Mouse (Mus musculus): ENCODE measurements around the gene Thop1. TPM values are rescaled to one million over a fixed set of nuclear protein-coding genes. Genes with fewer than 3 reads are reported as not detected.

The Thop1 gene
- total and polyA plus RNA-seq, 3 experiments = 75.7 to 126 (median 113) TPM

DNA sequence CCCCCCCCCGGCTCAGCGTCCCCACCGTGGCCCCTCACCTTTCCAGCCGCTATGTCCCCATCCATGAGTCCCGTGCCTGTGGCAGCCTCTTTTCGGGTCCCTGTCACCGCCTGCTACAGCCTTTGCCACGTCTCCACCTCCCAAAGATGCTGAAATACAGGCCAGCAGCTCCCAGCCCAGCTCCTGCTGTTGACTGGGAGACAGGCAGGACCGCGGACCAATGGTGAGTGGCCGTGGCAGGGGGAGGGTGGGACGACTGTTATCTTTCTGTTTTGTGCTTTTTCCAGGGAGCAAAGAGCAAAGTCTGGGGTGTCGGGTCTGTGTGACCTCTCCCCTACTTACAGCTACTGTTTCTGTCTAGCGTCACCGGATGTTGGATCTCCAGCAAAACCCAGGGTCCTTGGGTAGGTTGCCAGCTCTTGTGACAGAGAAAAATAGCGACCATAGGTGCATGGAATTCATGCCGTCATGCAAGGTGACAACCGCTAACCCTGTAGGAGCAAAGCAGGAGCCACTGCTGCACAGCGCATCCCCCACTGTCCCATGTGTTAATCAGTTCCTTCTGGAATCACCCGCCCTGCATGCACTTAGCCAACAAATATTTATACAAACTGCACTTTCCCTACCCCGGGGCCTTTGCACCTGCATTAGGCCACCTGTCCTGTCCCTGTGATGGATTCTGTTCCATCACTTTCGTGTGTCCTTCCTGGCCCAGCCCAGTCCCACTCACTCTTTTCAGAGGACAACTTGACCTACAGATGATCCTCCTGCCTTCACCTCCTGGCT is 22.8 kb downstream of the Thop1 start:
- H3K4me1 ChIP-seq (ENCODE audit: control insufficient read depth in 1 of 2, insufficient read depth in 2 of 2, low read length in 2 of 2) = peaks cover 0 to 12% of the 10 kb centered on the region in 2 experiments; a peak in 2 of 4 replicates
- no peaks in the 10 kb centered on the region for H3K79me2 ChIP-seq (ENCODE audit: control insufficient read depth, insufficient read depth, low read length, poor library complexity)
- H3K27ac ChIP-seq (ENCODE audit: control insufficient read depth, low read depth, low read length) = no peak overlapping the region
- no peak overlapping the region for H3K4me3 ChIP-seq (ENCODE audit: control insufficient read depth in 1 of 2, insufficient read depth in 1 of 2, low read depth in 2 of 2, low read length in 2 of 2)
- no peaks in the 10 kb centered on the region for H3K27me3 ChIP-seq (ENCODE audit: control insufficient read depth in 1 of 2, insufficient read depth in 2 of 2, low read length in 2 of 2)
- H3K36me3 ChIP-seq (ENCODE audit: control insufficient read depth in 1 of 2, insufficient read depth in 2 of 2, low read length in 2 of 2) = peaks cover 0 to 5% of the 10 kb centered on the region in 2 experiments; a peak in 1 of 4 replicates
- no peak overlapping the region for H3K9ac ChIP-seq (ENCODE audit: control insufficient read depth, low read depth, low read length, poor library complexity, severe bottlenecking)
- TF ChIP-seq TBP (IDR thresholded peaks at IDR 0.05; ENCODE audit: low read depth, low read length) = no peak
- no peak for TF ChIP-seq ELF1 (IDR thresholded peaks at IDR 0.05; ENCODE audit: low read depth, low read length)
- TF ChIP-seq MAZ (IDR thresholded peaks at IDR 0.05; ENCODE audit: low read depth, low read length) = no peak
- no peak for TF ChIP-seq JUND (IDR thresholded peaks at IDR 0.05; ENCODE audit: low read depth, low read length)
- TF ChIP-seq GATA1 (IDR thresholded peaks at IDR 0.05; ENCODE audit: low read depth, low read length) = no peak
- TF ChIP-seq NELFE (IDR thresholded peaks at IDR 0.05; ENCODE audit: low read depth, low read length) = no peak
- no peak for TF ChIP-seq MAFK (IDR thresholded peaks at IDR 0.05; ENCODE audit: borderline replicate concordance, low read depth, low read length)
- no peak for TF ChIP-seq ETS1 (IDR thresholded peaks at IDR 0.05; ENCODE audit: low read depth, low read length)
- no peak for TF ChIP-seq SMC3 (IDR thresholded peaks at IDR 0.05; ENCODE audit: low read depth, low read length)
- no peak for TF ChIP-seq ZMIZ1 (IDR thresholded peaks at IDR 0.05; ENCODE audit: low read depth, low read length)
- TF ChIP-seq MYC (IDR thresholded peaks at IDR 0.05; ENCODE audit: low read depth, low read length) = no peak
- no peak for TF ChIP-seq BHLHE40 (IDR thresholded peaks at IDR 0.05; ENCODE audit: borderline replicate concordance, low read depth, low read length)
- no peak for TF ChIP-seq GABPA (IDR thresholded peaks at IDR 0.05; ENCODE audit: low read depth, low read length)
- TF ChIP-seq KAT2A (conservative IDR thresholded peaks at IDR 0.05; ENCODE audit: low read depth, low read length) = no peak
- no peak for TF ChIP-seq SIN3A (IDR thresholded peaks at IDR 0.05; ENCODE audit: low read length)
- no peak for TF ChIP-seq CHD1 (IDR thresholded peaks at IDR 0.05; ENCODE audit: low read depth, low read length)
- no peak for TF ChIP-seq USF1 (IDR thresholded peaks at IDR 0.05; ENCODE audit: low read depth, low read length)
- no peak for TF ChIP-seq ZNF384 (IDR thresholded peaks at IDR 0.05; ENCODE audit: low read depth, low read length)
- TF ChIP-seq TAL1 (IDR thresholded peaks at IDR 0.05; ENCODE audit: low read length) = no peak
- no peak for TF ChIP-seq POLR2A (IDR thresholded peaks at IDR 0.05; ENCODE audit: control insufficient read depth in 1 of 2, insufficient read depth in 1 of 2, low read depth in 1 of 2, low read length in 2 of 2, poor library complexity in 1 of 2)
- H3K9me3 ChIP-seq (replicated peaks; ENCODE audit: insufficient read depth, low read length) = no peaks in the 10 kb centered on the region
- no peak for DNase-seq (ENCODE audit: low read depth, low spot score)
